Mouse (Mus musculus) c-Kit-positive CD71-positive TER-119-positive erythroid progenitor cells, embryonic 14.5 days (primary cell): ENCODE data around the gene Mtcl1.
"Not testable (repeated sequence)": the region's sequence is repeated elsewhere in the genome, so short reads cannot be mapped to it uniquely, and the experiment has no call there.

Experiments
- DNase-seq: peaks from one replicate; pipeline ENCODE4 v3.0.0-alpha.2; 2013; ENCODE audit warnings: low spot score

Mtcl1 gene

DNA sequence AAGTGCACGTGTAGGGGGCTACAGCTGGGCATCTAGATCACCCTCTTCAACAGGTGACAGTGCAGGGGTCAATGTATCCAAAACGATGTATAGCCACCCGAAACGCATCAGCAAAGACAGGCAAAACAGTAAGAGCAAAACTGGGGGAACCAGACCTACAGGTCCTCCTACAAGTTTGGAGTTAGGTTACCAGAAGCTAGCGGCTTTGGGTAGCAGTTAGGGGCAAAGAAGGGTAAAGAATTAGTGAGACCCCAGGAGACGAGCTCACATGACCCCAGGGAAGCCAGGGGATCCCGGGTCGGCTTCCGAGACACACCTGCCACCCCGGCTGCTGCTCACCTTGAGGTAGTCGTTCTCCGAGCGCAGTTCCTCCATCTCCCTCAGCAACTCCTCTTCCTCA lies 1.6 kb downstream of the Mtcl1 start:
- no peak for DNase-seq

- no peak for DNase-seq
Observed at GRCm38 (mm10) chr17:66447007-66447312, 2.6 kb downstream of the Mtcl1 start.

DNA sequence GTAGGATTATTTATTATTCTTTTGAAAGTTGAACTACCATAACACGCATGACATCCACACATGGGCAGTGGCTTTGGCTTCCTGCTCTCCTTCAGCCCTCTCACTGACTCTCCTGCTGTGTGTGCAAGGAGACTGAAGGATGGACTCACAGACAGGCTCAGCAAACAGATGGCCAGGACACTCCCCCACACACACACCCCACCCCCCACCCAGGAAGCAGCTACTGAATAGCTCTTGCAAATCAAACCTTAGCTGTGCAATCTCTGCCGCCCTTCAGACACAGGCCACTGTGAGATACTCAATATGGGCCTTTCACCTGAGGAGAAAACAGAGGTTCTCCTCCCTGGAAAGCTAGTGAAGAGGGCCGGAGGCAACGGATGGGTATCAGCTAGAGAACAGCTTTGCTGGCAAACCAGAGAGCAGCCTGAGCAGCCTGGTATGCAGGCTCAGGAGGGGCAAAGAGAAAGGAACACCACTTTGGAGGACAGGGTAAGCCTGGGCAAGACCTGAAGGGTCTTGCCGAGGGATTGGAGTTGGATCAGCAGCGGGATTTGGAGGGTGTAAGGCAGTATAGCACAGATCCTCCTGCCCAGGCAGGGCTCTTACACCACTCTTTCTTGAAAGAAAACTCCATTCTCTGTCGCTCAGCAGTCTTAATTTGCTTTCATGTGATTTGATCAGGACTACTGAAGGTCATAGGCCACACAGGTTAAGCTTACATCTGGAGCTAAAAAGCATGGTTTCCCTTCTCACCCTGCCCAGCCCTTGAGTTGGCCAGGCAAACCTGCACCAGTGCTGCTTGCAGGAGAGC lies 3.1 kb downstream of the Mtcl1 start:
- DNase-seq = no peak

DNA sequence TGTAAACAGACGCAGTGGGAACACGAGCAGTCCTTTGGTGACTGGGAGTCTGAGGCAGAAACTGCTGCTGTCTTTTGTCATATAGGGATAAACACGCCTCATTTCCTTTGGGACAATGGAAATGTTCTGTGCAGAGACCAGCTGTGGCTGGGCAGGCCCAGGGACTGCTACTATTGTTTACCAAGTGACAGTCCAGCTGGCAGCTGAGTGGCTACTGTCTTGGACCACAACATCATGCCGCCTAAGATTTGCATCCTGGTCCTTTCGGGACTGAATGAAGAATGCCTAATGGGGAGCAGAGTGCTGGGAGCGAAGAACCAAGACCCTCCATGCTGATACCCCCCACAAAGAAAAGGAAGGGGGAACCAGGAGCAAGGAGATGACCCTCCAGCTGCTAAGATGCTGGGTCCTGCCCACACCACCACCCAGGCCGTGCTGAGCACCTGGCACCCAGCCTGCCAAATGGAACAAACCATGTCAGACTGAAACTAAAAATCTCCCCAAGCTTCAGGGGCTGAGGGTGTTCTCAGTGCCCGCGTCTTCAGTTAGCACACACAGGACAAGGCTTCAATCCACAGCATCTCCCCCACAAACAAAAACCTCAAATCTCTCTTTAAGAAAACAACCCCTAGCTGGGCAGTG lies 5.4 kb downstream of the Mtcl1 start:
- no peak for DNase-seq

GRCm38 (mm10) chr17:66439888-66440287 lies 9.7 kb downstream of the Mtcl1 start:
- no peak for DNase-seq

GRCm38 (mm10) chr17:66439051-66439753 lies 10.3 kb downstream of the Mtcl1 start:
- no peak for DNase-seq

DNA sequence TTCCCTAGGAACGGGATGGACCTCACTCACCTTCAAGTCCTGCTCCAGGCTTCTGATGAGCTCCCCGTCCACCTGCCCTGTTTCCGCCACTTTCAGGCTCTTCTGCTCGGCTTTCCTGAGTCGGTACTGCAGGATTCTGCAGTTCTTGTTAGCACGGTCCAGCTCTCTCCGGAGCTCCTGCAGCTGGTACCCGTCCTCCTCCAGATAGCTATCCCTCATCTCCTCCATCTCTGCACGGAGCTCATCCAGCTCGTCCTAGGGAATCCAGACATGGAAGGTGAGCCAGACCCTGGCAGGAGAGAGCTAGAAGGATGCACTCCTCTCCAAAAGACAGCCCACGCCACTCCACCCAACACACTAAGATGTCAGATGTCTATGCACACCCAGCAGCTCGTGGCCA lies 11.4 kb downstream of the Mtcl1 start:
- DNase-seq = no peak

DNA sequence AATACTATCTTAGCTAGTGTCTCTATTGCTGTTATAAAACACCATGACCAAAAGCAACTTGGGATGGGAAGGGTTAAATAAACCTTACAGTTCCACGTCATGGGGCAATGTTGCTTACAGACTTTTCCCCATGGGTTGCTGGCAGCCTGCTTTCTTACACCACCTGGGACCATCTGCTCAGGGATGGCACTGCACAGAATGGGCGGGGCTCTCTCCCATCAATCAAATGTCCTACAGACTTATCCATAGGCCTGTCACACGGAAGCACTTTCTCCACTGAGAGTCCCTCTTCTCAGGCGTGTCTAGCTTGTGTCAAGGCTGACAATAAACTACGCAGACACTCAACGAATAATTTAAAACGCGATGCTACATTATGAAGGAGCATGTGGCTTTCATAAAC lies 12.7 kb downstream of the Mtcl1 start:
- DNase-seq = no peak

- no peak for DNase-seq
Observed at GRCm38 (mm10) chr17:66435982-66436381, 13.6 kb downstream of the Mtcl1 start.

DNA sequence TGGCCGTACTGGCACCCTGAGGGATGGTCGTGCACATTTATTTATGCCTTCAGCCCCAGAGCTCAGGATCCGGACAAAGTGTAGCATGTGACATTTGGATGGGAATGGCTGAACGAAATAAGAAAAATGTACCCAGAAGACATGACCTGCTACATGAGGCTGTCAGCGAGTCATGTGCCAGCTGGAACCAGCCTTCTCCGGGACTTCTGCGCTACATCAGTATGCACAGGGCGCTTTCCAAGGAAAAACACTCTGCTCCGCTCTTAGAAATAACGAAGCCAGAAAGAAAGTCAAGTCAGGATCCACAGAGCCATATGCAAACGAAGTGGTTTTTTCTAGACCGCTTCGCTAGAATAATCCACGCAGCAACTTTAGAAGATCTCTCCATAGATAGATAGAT lies 14.5 kb downstream of the Mtcl1 start:
- DNase-seq = no peak

DNA sequence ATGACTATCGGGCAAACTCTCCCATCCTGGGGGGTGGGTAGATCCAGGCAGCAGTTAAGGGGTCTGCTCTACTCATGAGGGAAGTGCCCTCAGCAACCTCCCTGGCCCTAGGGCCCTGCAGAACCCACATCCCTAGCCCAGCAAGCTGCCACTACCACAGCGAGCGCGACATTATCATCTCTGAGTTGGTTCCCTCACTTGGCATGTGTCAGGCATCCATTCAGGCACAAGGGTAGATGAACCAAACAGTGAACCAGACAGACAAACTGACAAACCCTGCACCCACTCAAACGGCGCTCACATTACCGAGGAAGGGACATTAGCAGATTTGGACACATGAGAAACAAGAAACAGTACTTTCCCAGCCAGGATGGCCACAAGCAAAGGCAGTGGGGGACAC lies 15.0 kb downstream of the Mtcl1 start:
- no peak for DNase-seq

DNA sequence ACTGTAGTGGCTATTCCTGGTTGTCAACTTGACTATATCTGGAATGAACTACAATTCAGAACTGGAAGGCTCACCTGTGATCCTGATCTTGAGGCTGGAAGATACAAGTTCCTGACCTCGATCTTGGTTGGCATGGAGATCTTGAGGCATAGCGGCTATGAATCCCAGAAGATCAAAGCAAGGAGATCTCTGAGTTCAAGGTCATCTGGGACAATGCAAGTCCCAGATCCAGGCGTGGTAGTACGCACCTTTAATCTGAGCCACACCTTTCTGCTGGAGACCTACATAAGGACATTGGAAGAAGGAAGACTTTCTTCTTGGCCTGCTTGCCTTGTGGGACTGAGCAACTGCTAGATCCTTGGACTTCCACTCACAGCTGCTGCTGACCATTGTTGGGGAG lies 24.9 kb downstream of the Mtcl1 start:
- not testable (repeated sequence) for DNase-seq

DNA sequence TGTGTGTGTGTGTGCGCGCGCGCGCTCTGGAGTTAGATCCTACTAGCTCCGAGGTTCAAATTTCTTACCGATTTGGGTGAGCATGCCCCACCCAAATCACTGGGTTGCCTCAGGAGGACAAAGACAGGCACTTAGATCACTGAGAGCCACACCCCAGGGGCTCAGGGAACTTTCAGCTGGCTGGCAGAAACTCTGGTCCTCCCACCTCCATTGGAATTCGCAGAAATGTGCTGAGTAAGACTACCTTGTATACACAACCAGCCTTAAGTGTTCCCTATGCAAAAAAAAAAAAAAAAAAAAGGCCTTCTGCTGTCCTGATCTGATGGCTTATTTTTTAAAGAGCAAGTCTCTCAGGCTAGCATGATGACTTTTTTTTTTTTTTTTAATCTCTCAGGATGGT lies 30.1 kb downstream of the Mtcl1 start:
- DNase-seq = no peak

DNA sequence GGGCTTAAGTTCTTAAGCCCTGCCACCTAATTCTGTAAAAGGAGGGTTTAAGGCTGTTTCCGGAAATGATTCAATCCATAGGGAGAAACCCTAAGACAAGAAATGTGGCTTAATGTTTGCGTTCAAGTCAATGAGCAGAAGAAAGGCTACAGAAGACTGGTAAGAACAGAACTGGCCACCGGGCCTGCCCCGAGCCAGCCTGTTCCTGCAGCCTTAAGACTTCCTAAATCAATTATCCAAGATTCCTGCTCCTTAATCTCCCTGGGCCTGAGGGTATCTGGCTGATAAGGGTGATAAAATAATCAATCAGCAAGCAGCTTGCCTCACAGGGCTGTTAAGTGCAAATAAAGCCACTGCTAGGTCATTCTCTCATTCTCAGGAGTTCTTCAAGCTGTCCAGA lies 31.8 kb downstream of the Mtcl1 start:
- DNase-seq = no peak

- no peak for DNase-seq
Observed at GRCm38 (mm10) chr17:66417329-66417728, 32.2 kb downstream of the Mtcl1 start.

DNA sequence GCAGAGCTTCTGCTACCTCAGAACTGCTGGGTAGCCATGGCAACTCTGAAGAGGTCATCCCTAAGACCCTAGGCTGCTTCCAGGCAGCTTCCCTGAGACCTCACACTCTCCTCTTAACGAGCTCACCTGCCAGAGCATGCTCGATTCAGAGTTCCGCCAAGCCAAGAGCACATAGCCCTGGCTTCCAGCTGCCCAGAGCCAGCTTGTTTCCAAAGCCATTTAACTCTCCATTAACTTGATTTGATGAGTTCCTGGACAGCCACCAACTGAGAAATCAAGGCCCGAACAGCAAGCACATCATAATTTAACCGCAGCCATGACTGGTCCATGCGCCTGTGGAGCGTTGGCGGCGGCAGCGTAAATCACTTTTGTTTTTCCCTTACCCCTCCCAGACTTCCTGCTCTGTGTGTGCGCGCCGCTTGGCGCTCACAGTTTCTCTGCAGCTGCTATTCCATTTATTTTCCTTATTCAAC lies 32.7 kb downstream of the Mtcl1 start:
- DNase-seq = no peak

DNA sequence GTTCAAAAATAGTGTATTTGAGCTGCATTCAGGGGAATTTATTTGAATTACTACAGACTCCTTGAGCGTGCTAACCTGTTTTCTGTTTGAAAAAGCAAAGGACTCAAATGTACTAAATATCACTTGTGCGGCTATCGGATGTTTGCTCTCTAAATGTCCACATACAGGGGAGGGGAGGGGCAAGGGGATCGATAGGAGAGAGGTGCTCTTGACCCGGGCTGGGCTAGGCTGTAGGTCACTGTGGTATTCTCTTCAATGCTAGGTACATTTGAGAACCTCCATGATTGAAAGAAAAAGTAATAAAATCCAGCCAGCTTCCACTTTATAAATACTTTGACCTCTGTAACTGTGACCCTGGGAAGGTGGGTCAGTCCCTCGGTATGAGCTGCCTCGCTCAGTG lies 33.1 kb downstream of the Mtcl1 start:
- DNase-seq = no peak

DNA sequence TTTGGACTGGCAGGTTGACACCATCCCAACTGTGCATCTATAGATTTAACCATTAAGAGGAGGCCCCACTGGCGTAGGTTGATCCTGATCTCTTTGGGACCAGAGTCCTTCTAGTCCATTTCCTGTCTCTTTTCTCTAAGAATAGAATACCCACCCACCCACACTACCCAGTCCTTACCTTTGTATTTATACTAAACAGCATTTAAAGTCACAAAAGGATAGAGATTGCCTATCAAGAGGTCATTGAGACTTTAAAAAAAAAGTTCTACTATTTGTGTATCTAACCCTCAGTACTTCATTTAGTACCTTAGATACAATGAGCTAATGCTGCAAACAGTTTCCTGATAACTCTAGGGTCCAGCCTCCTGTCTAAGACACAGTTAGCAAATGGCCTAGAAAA lies 35.2 kb downstream of the Mtcl1 start:
- DNase-seq = no peak

GRCm38 (mm10) chr17:66412155-66412970 lies 37.2 kb downstream of the Mtcl1 start:
- DNase-seq = no peak

DNA sequence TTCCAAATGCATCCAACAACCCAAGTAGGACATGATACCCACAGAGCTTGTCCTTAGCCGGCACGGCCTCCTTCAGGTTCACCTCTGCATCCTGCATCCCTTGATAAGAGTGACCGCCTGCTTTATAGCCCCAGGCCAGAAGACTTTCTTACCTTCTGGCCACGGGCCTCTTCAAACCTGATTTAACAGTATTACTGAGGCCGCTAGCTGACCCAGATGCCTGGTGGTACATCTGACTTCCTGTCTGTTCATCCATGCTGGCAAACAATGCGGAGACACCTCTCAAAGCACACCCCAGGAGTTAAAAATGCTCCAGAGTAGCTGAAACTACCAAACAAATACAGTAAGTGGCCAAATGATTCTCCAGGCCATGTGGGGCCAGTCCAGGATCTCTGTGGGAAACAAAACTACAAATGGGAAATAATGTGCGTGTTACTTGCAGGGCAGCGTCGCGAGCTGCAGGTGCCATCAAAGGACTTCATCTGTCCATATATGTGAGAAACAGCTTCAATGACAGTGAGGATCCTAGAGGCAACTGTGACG lies 38.6 kb downstream of the Mtcl1 start:
- DNase-seq = no peak

DNA sequence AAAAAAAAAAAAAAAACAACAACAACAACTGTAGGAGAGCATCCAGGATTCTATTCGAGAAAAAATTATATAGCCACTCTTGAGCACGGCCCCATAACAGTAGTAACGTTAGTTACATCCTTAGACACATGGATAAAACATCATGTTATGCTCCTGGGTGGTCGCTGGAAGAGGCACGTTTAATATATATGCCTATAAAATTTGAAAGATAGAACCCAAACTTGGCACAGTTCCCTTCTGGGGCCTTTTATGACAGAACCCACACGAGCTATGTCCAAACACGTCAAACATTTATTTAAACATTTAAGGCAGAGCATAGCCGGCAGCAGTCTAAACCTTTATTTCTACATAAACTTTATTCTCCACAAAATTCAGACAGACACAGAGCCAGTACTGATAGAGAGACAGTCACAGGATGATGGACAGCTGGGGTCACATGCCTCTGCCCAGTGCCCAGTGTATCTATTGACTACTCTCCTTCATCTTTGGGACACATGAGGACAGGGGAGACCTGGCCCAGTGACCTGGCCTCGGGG lies 40.4 kb downstream of the Mtcl1 start:
- no peak for DNase-seq

DNA sequence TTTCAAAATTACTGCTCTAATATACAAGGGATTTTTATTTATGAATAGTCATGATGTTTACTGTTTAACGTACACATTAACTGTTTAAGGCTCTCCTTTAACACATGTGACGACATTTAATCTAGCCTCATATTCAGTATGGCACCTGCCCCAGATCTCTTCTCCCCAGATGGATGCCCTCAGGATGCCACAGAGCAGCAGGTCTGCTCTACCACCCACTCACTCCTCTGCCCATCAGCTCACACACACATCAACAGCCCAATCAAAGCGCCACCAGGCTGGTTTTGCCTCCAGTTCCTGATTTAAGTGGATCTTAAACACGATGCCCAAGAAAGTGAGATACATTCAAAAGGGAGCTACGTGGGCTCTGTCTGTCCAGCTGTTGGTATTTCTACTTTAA lies 41.1 kb downstream of the Mtcl1 start:
- DNase-seq = no peak
